Mouse (Mus musculus) heart, embryonic 12.5 days (tissue): Measurements from ENCODE around the gene F12. TPM values are rescaled to one million over a fixed set of nuclear protein-coding genes. Genes with fewer than 3 reads are reported as not detected.
"Not testable (repeated sequence)": the region's sequence is repeated elsewhere in the genome, so short reads cannot be mapped to it uniquely, and the experiment has no call there.

ENCODE experiments used
- ATAC-seq: fragments of 200-750 bp; cut with Nextera tagmentation; 2 replicates; pipeline ENCODE4 v1.8.0; 2017; ENCODE audit warnings: moderate TSS enrichment, moderate library complexity; ENCODE audit not compliant: insufficient number of reproducible peaks, low FRiP score
- H3K27ac ChIP-seq: fragments of 300-500 bp; sonication (generic); 2 replicates; pipeline ENCODE4 v1.5.1; 2016; ENCODE audit warnings: mild to moderate bottlenecking, moderate library complexity; ENCODE audit not compliant: poor library complexity, severe bottlenecking
- H3K27me3 ChIP-seq: fragments of 300-500 bp; sonication (generic); replicated peaks from 2 replicates; pipeline ENCODE4 v1.6.1; 2016; ENCODE audit warnings: mild to moderate bottlenecking, moderate library complexity
- H3K36me3 ChIP-seq: fragments of 300-500 bp; sonication (generic); 2 replicates; pipeline ENCODE4 v1.6.1; 2016; ENCODE audit warnings: mild to moderate bottlenecking, moderate library complexity
- H3K4me1 ChIP-seq: fragments of 300-500 bp; sonication (generic); replicated peaks from 2 replicates; pipeline ENCODE4 v1.6.1; 2016; ENCODE audit warnings: mild to moderate bottlenecking
- H3K4me2 ChIP-seq: fragments of 300-500 bp; sonication (generic); 2 replicates; pipeline ENCODE4 v1.6.1; 2016; ENCODE audit warnings: mild to moderate bottlenecking, moderate library complexity
- H3K4me3 ChIP-seq: fragments of 300-500 bp; sonication (generic); 2 replicates; pipeline ENCODE4 v1.5.1; 2016; ENCODE audit warnings: mild to moderate bottlenecking
- H3K9ac ChIP-seq: fragments of 300-500 bp; sonication (generic); 2 replicates; pipeline ENCODE4 v1.6.1; 2016; ENCODE audit warnings: mild to moderate bottlenecking, moderate library complexity
- H3K9me3 ChIP-seq: fragments of 300-500 bp; sonication (generic); replicated peaks from 2 replicates; pipeline ENCODE4 v1.6.1; 2016; ENCODE audit warnings: mild to moderate bottlenecking, moderate library complexity
- WGBS: fragments of 180-500 bp; shearing (Covaris S2); methylation state at CpG from one replicate; pipeline ENCODE4 v1.1.7; 2016; 5-methylcytosine and 5-hydroxymethylcytosine counted together
- polyA plus RNA-seq: library from polyadenylated mRNA; unstranded; fragments of >200 nt; fragmentation: Nextera tagmentation; extraction: Ambion mirVana; gene quantifications from 2 replicates; pipeline ENCODE4 v1.2.1, GENCODE M21; 2016

Gene F12
- polyA plus RNA-seq, 1 experiment from 2014 or later = 0.96 TPM

DNA sequence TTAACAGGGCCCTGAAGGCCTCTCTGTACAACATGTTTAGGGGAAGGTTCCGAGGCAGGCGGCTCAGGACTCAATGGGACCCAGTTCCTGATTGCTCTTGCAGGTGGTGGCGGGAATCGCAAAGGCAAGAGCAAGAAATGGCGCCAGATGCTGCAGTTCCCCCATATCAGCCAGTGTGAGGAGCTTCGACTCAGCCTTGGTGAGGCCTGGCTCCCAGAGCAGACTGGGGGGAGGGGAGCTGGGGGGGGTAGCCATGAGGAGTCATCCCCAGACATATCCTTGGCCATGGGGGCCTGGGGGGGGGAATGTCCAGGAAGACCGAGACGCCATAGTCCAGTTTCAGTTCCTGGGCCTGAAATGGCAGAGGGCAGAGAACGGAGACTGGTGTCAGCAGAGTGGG, 22.6 kb upstream of the F12 start:
- 92% methylated on average over 9 of the region's 9 CpGs for WGBS
- Histone ChIP-seq H3K9me3 (no peaks in the 10 kb centered on the region), H3K9ac (no peak overlapping the region), H3K27me3 (no peaks in the 10 kb centered on the region), H3K4me2 (no peak overlapping the region), H3K36me3 (peaks cover 47% of the 10 kb centered on the region), H3K27ac (no peak overlapping the region), H3K4me3 (no peak overlapping the region), H3K4me1 (peaks cover 26% of the 10 kb centered on the region)
- ATAC-seq = no peak

- ATAC-seq = no peak
These were observed 21.5 kb upstream of the F12 start for GRCm38 (mm10) chr13:55448131-55448530.

GRCm38 (mm10) chr13:55447543-55447943, 20.9 kb upstream of the F12 start:
- 58% methylated on average over 3 of the region's 3 CpGs for WGBS
- Histone ChIP-seq H3K9ac (no peak overlapping the region), H3K4me2 (peak overlapping the region; percentile 88; the same call in 1 of the 2 replicates)

More at GRCm38 (mm10) chr13:55448131-55448530, 21.5 kb upstream of the F12 start:
- Histone ChIP-seq H3K9ac (no peak overlapping the region), H3K4me3 (no peak overlapping the region), H3K9me3 (no peaks in the 10 kb centered on the region), H3K27ac (no peak overlapping the region), H3K4me1 (peaks cover 31% of the 10 kb centered on the region), H3K27me3 (no peaks in the 10 kb centered on the region), H3K36me3 (peaks cover 38% of the 10 kb centered on the region), H3K4me2 (no peak overlapping the region)
- 89% methylated on average over 5 of the region's 5 CpGs for WGBS

GRCm38 (mm10) chr13:55446483-55447105, 20.0 kb upstream of the F12 start:
- Histone ChIP-seq H3K9ac (peak overlapping the region; percentile 95), H3K4me3 (peak overlapping the region; percentile 84)

More at GRCm38 (mm10) chr13:55447543-55447943, 20.9 kb upstream of the F12 start:
- Histone ChIP-seq H3K9me3 (no peaks in the 10 kb centered on the region), H3K27me3 (no peaks in the 10 kb centered on the region), H3K27ac (no peak overlapping the region), H3K4me3 (no peak overlapping the region), H3K4me1 (peaks cover 31% of the 10 kb centered on the region), H3K36me3 (peaks cover 32% of the 10 kb centered on the region)
- ATAC-seq = no peak

GRCm38 (mm10) chr13:55445361-55446091, 18.9 kb upstream of the F12 start:
- ATAC-seq = no peak
- peak overlapping the region; percentile 84 for H3K4me3 ChIP-seq
- WGBS = 4% methylated on average over 66 of the region's 66 CpGs
- H3K36me3 ChIP-seq = peaks cover 12% of the 10 kb centered on the region
- no peaks in the 10 kb centered on the region for H3K9me3 ChIP-seq
- H3K9ac ChIP-seq = peak overlapping the region; percentile 95
- peak overlapping the region; percentile 97 for H3K27ac ChIP-seq
- H3K4me1 ChIP-seq = peaks cover 31% of the 10 kb centered on the region
- no peaks in the 10 kb centered on the region for H3K27me3 ChIP-seq
- H3K4me2 ChIP-seq = peak overlapping the region; percentile 88

More at GRCm38 (mm10) chr13:55446483-55447105, 20.0 kb upstream of the F12 start:
- WGBS = 60% methylated on average over 6 of the region's 6 CpGs
- Histone ChIP-seq H3K27ac (no peak overlapping the region), H3K4me2 (peak overlapping the region; percentile 88), H3K36me3 (peaks cover 22% of the 10 kb centered on the region), H3K4me1 (peaks cover 31% of the 10 kb centered on the region), H3K27me3 (no peaks in the 10 kb centered on the region), H3K9me3 (no peaks in the 10 kb centered on the region)
- peak; percentile 34; the same call in 1 of the 2 replicates for ATAC-seq

GRCm38 (mm10) chr13:55444937-55445315, 18.3 kb upstream of the F12 start, which contains the start of gene Grk6:
Gene Grk6 (plus strand): TSS chr13:55445072.
- H3K9ac ChIP-seq = peak within 1 kb of the TSS; percentile 95
- H3K4me3 ChIP-seq = peak within 1 kb of the TSS; percentile 84
- peaks cover 6% of the 10 kb centered on the region for H3K36me3 ChIP-seq
- no peaks in the 10 kb centered on the region for H3K27me3 ChIP-seq
- peaks cover 27% of the 10 kb centered on the region for H3K4me1 ChIP-seq
- peak; percentile 96 for ATAC-seq
- H3K4me2 ChIP-seq = peak within 1 kb of the TSS; percentile 88
- 0% methylated on average over 31 of the region's 35 CpGs for WGBS
- H3K27ac ChIP-seq = peak within 1 kb of the TSS; percentile 97
- H3K9me3 ChIP-seq = no peaks in the 10 kb centered on the region

- H3K27me3 ChIP-seq = no peaks in the 10 kb centered on the region
- peaks cover under 1% of the 10 kb centered on the region; the same call in 1 of the 2 replicates for H3K36me3 ChIP-seq
- H3K4me3 ChIP-seq = peak overlapping the region; percentile 84
- H3K4me1 ChIP-seq = peaks cover 23% of the 10 kb centered on the region
- peak overlapping the region; percentile 88 for H3K4me2 ChIP-seq
- H3K27ac ChIP-seq = peak overlapping the region; percentile 97
- no peaks in the 10 kb centered on the region for H3K9me3 ChIP-seq
- peak overlapping the region; percentile 63 for H3K9ac ChIP-seq
- WGBS = under 1% methylated on average over 33 of the region's 33 CpGs
- peak; percentile 78 for ATAC-seq
These were observed 17.8 kb upstream of the F12 start for GRCm38 (mm10) chr13:55444286-55444936.

- no peak for ATAC-seq
- no peaks in the 10 kb centered on the region for H3K9me3 ChIP-seq
- H3K27me3 ChIP-seq = no peaks in the 10 kb centered on the region
- H3K9ac ChIP-seq = peak overlapping the region; percentile 63; the same call in 1 of the 2 replicates
- H3K4me2 ChIP-seq = peak overlapping the region; percentile 88
- peaks cover 23% of the 10 kb centered on the region for H3K4me1 ChIP-seq
- H3K4me3 ChIP-seq = peak overlapping the region; percentile 84
- 45% methylated on average over 9 of the region's 9 CpGs for WGBS
- peak overlapping the region; percentile 97; the same call in 1 of the 2 replicates for H3K27ac ChIP-seq
- H3K36me3 ChIP-seq = no peaks in the 10 kb centered on the region
These were observed 17.2 kb upstream of the F12 start for GRCm38 (mm10) chr13:55443799-55444285.

GRCm38 (mm10) chr13:55437111-55437629, 10.6 kb upstream of the F12 start:
- not testable (repeated sequence) for H3K36me3 ChIP-seq, H3K4me2 ChIP-seq, H3K4me1 ChIP-seq, H3K4me3 ChIP-seq, H3K27me3 ChIP-seq, H3K9ac ChIP-seq, ATAC-seq, H3K27ac ChIP-seq
- H3K9me3 ChIP-seq = peaks cover 16% of the 10 kb centered on the region
- 82% methylated on average over 15 of the region's 15 CpGs for WGBS

DNA sequence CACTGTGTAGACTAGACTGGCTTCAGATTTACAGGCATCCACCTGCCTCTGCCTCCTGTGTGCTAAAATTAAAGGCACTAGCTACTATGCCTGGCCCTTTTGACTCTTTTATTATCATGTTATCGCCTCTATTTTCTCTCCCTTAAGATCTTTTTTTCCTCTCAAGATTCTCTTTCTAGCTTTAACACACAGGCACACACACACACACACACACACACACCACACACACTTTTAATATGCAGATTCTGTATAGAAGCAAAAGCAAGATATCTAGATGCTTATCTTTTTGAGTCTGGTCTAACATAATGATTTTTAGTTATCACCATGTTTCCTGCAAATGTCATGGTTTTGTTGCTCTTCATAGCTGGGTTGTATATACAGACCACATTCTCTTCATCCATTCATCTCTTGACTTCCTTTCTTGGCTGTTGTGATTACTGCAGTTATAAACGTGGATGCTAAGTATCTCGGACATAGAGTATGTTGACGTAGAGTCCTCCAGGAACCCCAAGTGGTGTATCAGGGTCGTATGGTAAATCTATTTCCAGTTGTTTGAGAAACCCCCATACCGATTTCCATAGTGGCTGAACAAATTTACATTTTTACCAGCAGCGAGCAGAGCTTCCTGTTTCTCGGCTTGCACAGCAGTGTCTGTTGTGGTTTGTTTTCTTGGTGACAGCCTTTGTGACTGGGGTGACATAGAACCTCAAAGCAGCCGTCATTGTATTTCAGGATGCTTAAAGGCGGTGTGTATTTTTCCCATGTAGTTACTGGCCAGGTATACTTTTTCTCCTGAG, 5.5 kb upstream of the F12 start:
- H3K4me1 ChIP-seq = no peaks in the 10 kb centered on the region
- H3K4me3 ChIP-seq = no peak overlapping the region
- no peak overlapping the region for H3K9ac ChIP-seq
- peaks cover 7% of the 10 kb centered on the region; the same call in 1 of the 2 replicates for H3K27me3 ChIP-seq
- no peak for ATAC-seq
- no peak overlapping the region for H3K27ac ChIP-seq
- no peak overlapping the region for H3K4me2 ChIP-seq
- no peaks in the 10 kb centered on the region for H3K36me3 ChIP-seq
- H3K9me3 ChIP-seq = peaks cover 11% of the 10 kb centered on the region
- WGBS = 72% methylated on average over 10 of the region's 10 CpGs
